Mouse (Mus musculus): ENCODE results near the gene Mthfd1l.

Gene Mthfd1l

GRCm38 (mm10) chr10:4210313-4211066, 237.6 kb downstream of the Mthfd1l start:
- no peak for DNase-seq (ENCODE audit: low read depth)

- no peak for DNase-seq (ENCODE audit: low read depth)
Measured at GRCm38 (mm10) chr10:4211067-4211447, 238.1 kb downstream of the Mthfd1l start.
